Mouse (Mus musculus) neural tube, embryonic 11.5 days (tissue): ENCODE measurements at regions not wholly inside any gene's neighbourhood (a gene's known extent, or its start where the extent isn't known, plus 50 kb on each side); places are given as distances from the start of the nearest gene placed in this dataset.
A peak's percentile ranks its signal among the peaks of the same experiment; 100 is the strongest.

ENCODE experiments used
- ATAC-seq: fragments of 200-750 bp; cut with Nextera tagmentation; 2 replicates; pipeline ENCODE4 v1.8.0; 2017; ENCODE audit warnings: moderate number of reproducible peaks, mild to moderate bottlenecking, moderate TSS enrichment, moderate library complexity; ENCODE audit not compliant: insufficient read depth, low FRiP score, low TSS enrichment
- DNase-seq: peaks from one replicate; pipeline ENCODE4 v3.0.0-alpha.2; 2015; ENCODE audit warnings: low spot score
- H3K27ac ChIP-seq: fragments of 300-500 bp; sonication (generic); 2 replicates; pipeline ENCODE4 v1.5.1; 2014; ENCODE audit warnings: low read depth, mild to moderate bottlenecking, low read length
- H3K27me3 ChIP-seq: fragments of 300-500 bp; sonication (generic); 2 replicates; pipeline ENCODE4 v1.6.1; 2014; ENCODE audit warnings: mild to moderate bottlenecking, low read length, mixed read lengths; ENCODE audit not compliant: control insufficient read depth, insufficient read depth
- H3K36me3 ChIP-seq: fragments of 300-500 bp; sonication (generic); 2 replicates; pipeline ENCODE4 v1.6.1; 2014; ENCODE audit warnings: mild to moderate bottlenecking, low read length, moderate library complexity, mixed read lengths; ENCODE audit not compliant: control insufficient read depth, insufficient read depth
- H3K4me1 ChIP-seq: fragments of 300-500 bp; sonication (generic); 2 replicates; pipeline ENCODE4 v1.6.1; 2014; ENCODE audit warnings: low read length, mixed read lengths; ENCODE audit not compliant: control insufficient read depth, insufficient read depth
- H3K4me2 ChIP-seq: fragments of 300-500 bp; sonication (generic); 2 replicates; pipeline ENCODE4 v1.6.1; 2014; ENCODE audit warnings: low read depth, mild to moderate bottlenecking, moderate library complexity
- H3K4me3 ChIP-seq: fragments of 300-500 bp; sonication (generic); 2 replicates; pipeline ENCODE4 v1.5.1; 2014; ENCODE audit warnings: low read depth, low read length
- H3K9ac ChIP-seq: fragments of 300-500 bp; sonication (generic); 2 replicates; pipeline ENCODE4 v1.6.1; 2014; ENCODE audit warnings: mild to moderate bottlenecking, low read length
- H3K9me3 ChIP-seq: fragments of 300-500 bp; sonication (generic); 2 replicates; pipeline ENCODE4 v1.6.1; 2016; ENCODE audit warnings: low read length; ENCODE audit not compliant: control insufficient read depth
- WGBS: fragments of 180-500 bp; shearing (Covaris S2); extraction: QIAGEN DNeasy Blood & Tissue Kit; methylation state at CpG from one replicate; pipeline ENCODE4 v1.1.7; 2014; 5-methylcytosine and 5-hydroxymethylcytosine counted together

DNA sequence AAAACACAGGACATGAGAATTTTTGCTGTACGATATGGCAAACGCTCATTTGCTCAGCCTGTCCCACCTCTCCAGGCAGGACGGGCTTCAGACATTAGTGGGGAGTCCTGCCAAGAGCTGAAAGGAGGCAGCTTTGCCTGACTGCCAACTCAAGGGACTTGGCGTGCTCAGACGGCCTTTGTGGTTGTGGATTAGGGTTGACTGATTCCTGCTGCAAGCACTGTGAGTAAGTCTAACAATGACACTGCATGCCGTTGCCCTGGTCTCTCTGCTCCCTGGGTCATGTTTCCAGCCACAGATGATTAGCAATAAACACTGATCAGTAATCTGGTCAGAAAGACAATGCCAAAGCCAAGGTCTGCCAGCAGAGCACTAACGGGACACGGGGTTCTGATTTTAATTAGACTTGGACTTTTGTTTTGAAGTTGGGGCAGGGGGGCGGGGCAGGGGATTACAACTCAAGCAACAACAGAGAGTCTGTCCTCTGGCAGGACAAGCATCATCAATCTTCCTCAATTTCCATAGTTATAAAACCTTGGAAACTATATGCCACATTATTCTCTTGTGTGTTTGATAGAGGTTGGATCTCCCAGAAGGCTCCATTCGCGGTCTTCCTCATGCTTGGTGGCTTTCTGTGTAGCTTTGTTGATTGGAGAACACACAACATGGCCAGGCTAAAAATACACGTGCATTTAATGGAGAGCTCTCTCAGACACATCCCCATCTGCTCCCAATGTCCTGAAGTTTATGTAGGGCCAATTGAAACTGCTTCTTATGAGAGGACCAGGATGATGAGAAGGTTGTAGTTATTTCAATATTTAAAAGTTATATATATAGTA, 486.6 kb downstream of the Ebf1 start:
- WGBS: 73% methylated on average over 12 of the region's 12 CpGs
- Histone ChIP-seq H3K4me1 (no peaks in the 10 kb centered on the region), H3K27ac (no peak overlapping the region)

DNA sequence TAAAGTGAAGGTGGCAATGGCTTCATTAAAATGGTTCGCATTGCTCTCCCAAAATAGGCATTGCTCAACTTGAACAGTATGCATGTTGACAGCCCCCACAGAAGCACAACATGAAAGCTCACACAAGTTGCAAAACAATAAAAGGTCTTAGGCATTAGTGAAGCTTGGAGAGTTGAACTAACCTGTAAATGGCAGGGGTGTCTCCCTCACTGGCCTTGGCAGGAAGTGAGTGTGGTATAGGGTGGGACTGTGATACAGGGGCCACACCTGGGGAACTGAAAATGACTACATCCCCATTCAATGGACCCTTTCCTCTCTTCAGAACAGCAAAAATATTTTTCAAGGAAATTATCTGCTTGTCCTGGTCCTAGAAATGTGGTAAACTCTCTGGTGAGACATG, 499.6 kb downstream of the Ebf1 start:
- Histone ChIP-seq H3K4me1 (no peaks in the 10 kb centered on the region), H3K9me3 (no peaks in the 10 kb centered on the region), H3K27me3 (no peaks in the 10 kb centered on the region), H3K4me3 (no peak overlapping the region), H3K9ac (no peak overlapping the region), H3K36me3 (no peaks in the 10 kb centered on the region), H3K27ac (no peak overlapping the region), H3K4me2 (no peak overlapping the region)
- DNase-seq (no peak), ATAC-seq (no peak)
- 88% methylated on average over 1 of the region's 1 CpGs for WGBS

More for the DNA sequence above, 486.6 kb downstream of the Ebf1 start:
- Histone ChIP-seq H3K4me2 (no peak overlapping the region), H3K9ac (no peak overlapping the region), H3K9me3 (no peaks in the 10 kb centered on the region), H3K4me3 (no peak overlapping the region), H3K36me3 (no peaks in the 10 kb centered on the region), H3K27me3 (no peaks in the 10 kb centered on the region)
- no peak for DNase-seq
- ATAC-seq: no peak

DNA sequence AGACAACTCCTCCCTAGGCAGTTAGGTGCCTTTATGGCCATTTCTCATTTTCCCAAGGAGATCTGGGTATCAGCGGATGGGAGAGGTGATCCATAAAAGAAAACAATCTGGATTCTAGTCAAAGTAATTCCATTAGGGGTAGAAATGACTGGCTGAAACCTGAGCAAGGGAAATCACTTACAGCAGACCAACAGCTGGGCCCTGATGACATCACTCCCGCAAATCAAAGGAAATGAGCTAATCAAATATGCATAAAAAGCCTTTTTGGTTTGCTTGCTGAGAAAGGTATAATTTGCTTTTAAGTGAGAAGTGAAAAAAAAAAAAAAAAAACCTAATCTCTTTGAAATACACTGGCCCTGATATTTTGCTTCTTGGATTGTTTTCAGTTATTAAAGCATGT, 506.2 kb downstream of the Ebf1 start:
- H3K9me3 ChIP-seq: no peaks in the 10 kb centered on the region
- H3K4me2 ChIP-seq: no peak overlapping the region
- DNase-seq (no peak), ATAC-seq (no peak)
- no peak overlapping the region for H3K9ac ChIP-seq
- H3K27ac ChIP-seq: no peak overlapping the region
- WGBS: 62% methylated on average over 2 of the region's 2 CpGs
- H3K36me3 ChIP-seq: no peaks in the 10 kb centered on the region
- H3K4me1 ChIP-seq: no peaks in the 10 kb centered on the region
- H3K27me3 ChIP-seq: no peaks in the 10 kb centered on the region
- H3K4me3 ChIP-seq: no peak overlapping the region

DNA sequence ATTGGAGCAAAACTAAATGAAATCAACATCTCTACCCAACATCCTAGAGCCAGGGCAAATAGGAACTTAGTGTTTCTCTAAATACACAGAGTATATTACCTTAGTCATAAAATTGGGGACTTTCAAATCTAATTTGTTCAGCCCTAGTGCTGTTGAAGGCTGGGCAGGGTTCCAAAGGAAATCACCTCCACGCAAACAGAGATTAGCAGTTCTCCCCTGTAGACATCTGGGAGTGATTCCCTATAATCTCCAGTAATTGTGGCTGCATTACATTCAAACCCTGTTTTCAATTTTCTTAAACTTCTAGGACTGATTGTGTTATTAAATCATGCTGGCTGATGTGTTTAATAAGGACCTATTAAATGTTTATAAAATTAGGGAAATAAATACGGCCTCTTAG, 519.7 kb downstream of the Ebf1 start:
- no peaks in the 10 kb centered on the region for H3K36me3 ChIP-seq
- no peaks in the 10 kb centered on the region for H3K9me3 ChIP-seq
- no peak overlapping the region for H3K4me2 ChIP-seq
- no peak overlapping the region for H3K27ac ChIP-seq
- H3K4me1 ChIP-seq: no peaks in the 10 kb centered on the region
- DNase-seq: no peak
- no peak overlapping the region for H3K4me3 ChIP-seq
- WGBS: 82% methylated on average over 2 of the region's 2 CpGs
- no peak for ATAC-seq
- no peaks in the 10 kb centered on the region for H3K27me3 ChIP-seq
- no peak overlapping the region for H3K9ac ChIP-seq

DNA sequence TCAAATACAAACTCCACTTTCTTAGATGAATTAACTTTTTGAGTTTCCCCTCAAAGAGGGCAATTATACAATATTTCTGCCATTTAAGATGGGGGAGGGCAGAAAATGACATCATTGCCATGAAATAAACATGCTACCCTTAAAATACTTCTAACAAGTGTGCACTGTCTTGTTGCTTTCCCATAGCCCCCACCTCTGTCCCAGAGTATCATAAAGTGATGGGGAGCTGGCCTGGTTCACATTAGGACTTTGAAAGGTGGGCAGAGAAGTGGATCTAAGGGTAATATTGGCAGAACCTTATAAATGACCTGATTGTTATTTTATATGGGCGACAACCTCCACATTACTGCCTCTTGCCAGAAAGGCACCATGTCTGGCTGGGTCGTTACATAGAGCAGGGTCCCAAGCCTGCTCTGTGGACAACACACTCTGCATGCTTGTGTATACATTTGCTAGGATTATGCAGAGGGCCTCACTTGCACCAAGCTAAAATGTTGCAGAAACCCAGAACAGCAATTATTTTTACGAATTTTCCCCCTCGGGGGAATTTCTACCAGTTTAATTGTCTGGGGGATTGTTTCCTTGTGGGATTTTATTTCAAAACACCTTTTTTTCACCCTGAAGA, 521.3 kb downstream of the Ebf1 start:
- H3K4me2 ChIP-seq: no peak overlapping the region
- no peaks in the 10 kb centered on the region for H3K27me3 ChIP-seq
- H3K9me3 ChIP-seq: no peaks in the 10 kb centered on the region
- H3K4me3 ChIP-seq: no peak overlapping the region
- WGBS: 86% methylated on average over 4 of the region's 4 CpGs
- DNase-seq: no peak
- no peak for ATAC-seq
- H3K4me1 ChIP-seq: no peaks in the 10 kb centered on the region
- H3K36me3 ChIP-seq: no peaks in the 10 kb centered on the region
- H3K9ac ChIP-seq: no peak overlapping the region
- no peak overlapping the region for H3K27ac ChIP-seq

DNA sequence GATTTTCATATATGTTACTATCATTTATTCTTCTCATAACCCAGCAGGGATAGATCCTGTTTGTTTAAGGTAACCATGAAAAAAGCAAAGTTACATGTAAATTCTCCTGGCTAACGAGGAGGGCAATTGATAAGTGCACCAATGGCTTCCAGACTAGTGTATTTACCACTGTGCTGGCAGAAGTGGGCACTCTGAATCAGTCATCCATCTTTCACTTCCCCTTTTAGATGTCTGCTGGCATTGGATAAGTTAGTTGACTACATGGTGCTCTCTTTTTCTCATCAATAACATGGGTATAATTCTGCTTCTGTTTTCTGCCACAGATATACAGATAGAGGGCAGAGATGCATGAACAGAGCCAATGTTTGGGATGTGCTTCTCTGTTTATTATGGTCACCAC, 523.4 kb downstream of the Ebf1 start:
- Histone ChIP-seq H3K4me1 (no peaks in the 10 kb centered on the region), H3K4me3 (no peak overlapping the region), H3K27ac (no peak overlapping the region), H3K36me3 (no peaks in the 10 kb centered on the region), H3K9me3 (no peaks in the 10 kb centered on the region), H3K27me3 (no peaks in the 10 kb centered on the region), H3K9ac (no peak overlapping the region), H3K4me2 (no peak overlapping the region)
- DNase-seq (no peak), ATAC-seq (no peak)
- 86% methylated on average over 1 of the region's 1 CpGs for WGBS

DNA sequence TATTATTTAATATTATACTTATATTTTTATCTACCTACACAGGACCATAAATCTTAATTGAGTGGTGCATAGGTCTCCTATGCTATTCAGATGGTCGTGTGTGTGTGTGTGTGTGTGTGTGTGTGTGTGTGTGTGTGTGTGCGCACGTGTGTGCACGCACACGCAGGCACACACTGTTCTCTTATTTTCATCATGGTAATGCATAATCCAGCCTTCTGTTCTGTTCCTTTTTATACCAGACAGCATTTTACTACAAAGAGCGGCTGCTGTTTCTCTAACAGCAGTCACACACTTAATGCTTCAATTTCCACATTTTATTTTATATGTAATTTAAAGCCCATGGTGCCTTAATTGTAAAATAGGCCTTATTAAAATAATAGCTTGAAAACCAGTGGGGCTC, 537.0 kb downstream of the Ebf1 start:
- DNase-seq (no peak), ATAC-seq (no peak)
- H3K9me3 ChIP-seq: no peaks in the 10 kb centered on the region
- WGBS: 83% methylated on average over 6 of the region's 6 CpGs
- no peaks in the 10 kb centered on the region for H3K4me1 ChIP-seq
- no peak overlapping the region for H3K27ac ChIP-seq
- H3K4me3 ChIP-seq: no peak overlapping the region
- no peaks in the 10 kb centered on the region for H3K27me3 ChIP-seq
- H3K9ac ChIP-seq: no peak overlapping the region
- H3K4me2 ChIP-seq: no peak overlapping the region
- no peaks in the 10 kb centered on the region for H3K36me3 ChIP-seq

DNA sequence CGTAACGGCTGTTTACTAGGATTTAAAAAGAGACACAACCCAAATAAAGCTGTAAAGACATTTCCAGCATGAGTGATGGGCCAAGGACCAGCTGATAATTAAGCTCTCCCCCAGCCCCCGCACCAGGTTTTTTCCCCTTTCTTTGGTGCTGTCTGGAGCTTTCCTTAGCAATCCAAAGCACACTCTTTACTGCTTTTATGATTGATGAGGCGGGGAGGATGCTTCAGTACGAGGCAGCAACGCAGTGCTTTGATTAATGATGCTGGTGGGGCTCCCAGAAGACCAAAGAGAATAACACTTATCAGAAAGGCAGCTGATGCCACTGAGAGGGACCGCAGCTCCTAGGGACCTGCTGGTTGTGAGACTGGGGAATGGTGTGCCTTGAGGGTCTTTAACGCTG, 537.4 kb downstream of the Ebf1 start:
- Histone ChIP-seq H3K4me1 (no peaks in the 10 kb centered on the region), H3K9me3 (no peaks in the 10 kb centered on the region), H3K4me3 (no peak overlapping the region), H3K27ac (0 out of 2 replicates have a peak overlapping the region, but pooled peaks have one; percentile 30), H3K4me2 (no peak overlapping the region), H3K9ac (no peak overlapping the region), H3K36me3 (no peaks in the 10 kb centered on the region), H3K27me3 (no peaks in the 10 kb centered on the region)
- peak; percentile 38 for DNase-seq
- WGBS: 40% methylated on average over 8 of the region's 8 CpGs
- ATAC-seq: 0 out of 2 replicates have a peak, but pooled peaks have one; percentile 27

DNA sequence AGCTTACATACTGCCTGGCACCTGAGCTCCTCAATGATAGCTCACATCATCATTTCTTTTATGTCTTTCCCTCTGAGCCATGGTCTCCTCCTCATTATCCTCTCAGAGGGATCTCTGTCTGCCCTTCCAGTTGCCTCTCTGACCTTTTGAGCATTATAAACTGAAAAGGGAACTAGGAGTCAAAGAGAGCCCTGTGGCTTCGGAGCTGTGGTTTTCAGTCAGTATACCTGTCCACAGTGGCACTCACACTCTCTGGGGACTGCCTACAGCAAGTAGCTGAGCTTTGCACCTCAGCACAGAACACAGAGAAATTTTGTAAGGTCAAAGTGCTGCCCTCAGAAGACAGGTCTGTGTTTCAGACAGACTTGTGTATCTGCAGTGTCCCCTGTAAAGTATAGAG, 538.7 kb downstream of the Ebf1 start:
- H3K4me2 ChIP-seq: no peak overlapping the region
- DNase-seq (no peak), ATAC-seq (no peak)
- H3K27ac ChIP-seq: no peak overlapping the region
- H3K9ac ChIP-seq: no peak overlapping the region
- no peak overlapping the region for H3K4me3 ChIP-seq
- H3K27me3 ChIP-seq: no peaks in the 10 kb centered on the region
- WGBS: 82% methylated on average over 1 of the region's 1 CpGs
- no peaks in the 10 kb centered on the region for H3K4me1 ChIP-seq
- H3K36me3 ChIP-seq: no peaks in the 10 kb centered on the region
- H3K9me3 ChIP-seq: no peaks in the 10 kb centered on the region
